In genomic region chr17:30419494-30419893, GRCm38 (mm10) we compare ENCODE assay signal across 20 mouse cellular contexts.
DNase-seq lines count a peak whose midpoint lies in the region; ATAC-seq lines count a peak whose summit lies in the region.
"Had no signal": no experiment of that assay in that cellular context is flagged by ENCODE, and none has a peak within 500 bp of the region (broad histone marks: within the 10 kb centered on the region; RNA-seq: fewer than 3 reads in every experiment).

No protein-coding gene starts in this region.

- ATAC-seq in midbrain, embryonic 13.5 days, result no peak
- ATAC-seq in midbrain, embryonic 16.5 days, result no peak
- ATAC-seq: forebrain, embryonic 13.5 days; inflammation-experienced regulatory T-cells, adult 6 months had no signal

- 62% methylated on average over 7 of the region's 7 CpGs for WGBS in midbrain, embryonic 13.5 days
- 55% methylated on average over 7 of the region's 7 CpGs for WGBS in midbrain, embryonic 16.5 days

- H3K4me1 ChIP-seq in midbrain, embryonic 13.5 days (replicated peaks), result peaks cover 19% of the 10 kb centered on the region
- H3K4me1 ChIP-seq in midbrain, embryonic 16.5 days (ENCODE audit: control insufficient read depth, insufficient read depth, low read length), result peaks cover 14% of the 10 kb centered on the region

- no peak overlapping the region for H3K4me3 ChIP-seq in midbrain, embryonic 13.5 days (replicated peaks)
- H3K4me3 ChIP-seq in midbrain, embryonic 16.5 days (ENCODE audit: low read depth, low read length), result no peak overlapping the region
- H3K4me3 ChIP-seq: embryonic facial prominence, embryonic 10.5 days; forebrain, embryonic 13.5 days; gastrocnemius, adult 2 months; heart, embryonic 13.5 days had no signal

- H3K9ac ChIP-seq in midbrain, embryonic 13.5 days (replicated peaks), result no peak overlapping the region
- no peak overlapping the region for H3K9ac ChIP-seq in midbrain, embryonic 16.5 days (ENCODE audit: low read depth, low read length)
- H3K9ac ChIP-seq: forebrain, embryonic 13.5 days; heart, embryonic 13.5 days; hindbrain, embryonic 14.5 days had no signal

- no peaks in the 10 kb centered on the region for H3K27me3 ChIP-seq in midbrain, embryonic 13.5 days
- no peaks in the 10 kb centered on the region for H3K27me3 ChIP-seq in midbrain, embryonic 16.5 days (ENCODE audit: control insufficient read depth, insufficient read depth, low read depth, low read length)
- H3K27me3 ChIP-seq: forebrain, embryonic 13.5 days; heart, embryonic 13.5 days had no signal

- H3K4me2 ChIP-seq in midbrain, embryonic 13.5 days (replicated peaks), result no peak overlapping the region
- no peak overlapping the region for H3K4me2 ChIP-seq in midbrain, embryonic 16.5 days (ENCODE audit: low read length)
- H3K4me2 ChIP-seq: forebrain, embryonic 13.5 days; heart, embryonic 13.5 days; hindbrain, embryonic 14.5 days had no signal

- no peaks in the 10 kb centered on the region for H3K9me3 ChIP-seq in midbrain, embryonic 13.5 days
- H3K9me3 ChIP-seq in midbrain, embryonic 16.5 days (replicated peaks; ENCODE audit: control insufficient read depth, low read length, poor library complexity, severe bottlenecking), result no peaks in the 10 kb centered on the region
- H3K9me3 ChIP-seq: embryonic facial prominence, embryonic 10.5 days; forebrain, embryonic 13.5 days; heart, embryonic 13.5 days had no signal

- H3K36me3 ChIP-seq in midbrain, embryonic 13.5 days, result no peaks in the 10 kb centered on the region
- no peaks in the 10 kb centered on the region for H3K36me3 ChIP-seq in midbrain, embryonic 16.5 days (ENCODE audit: control insufficient read depth, insufficient read depth, low read length)
- H3K36me3 ChIP-seq: embryonic facial prominence, embryonic 10.5 days; heart, embryonic 13.5 days had no signal

- H3K27ac ChIP-seq in midbrain, embryonic 13.5 days, result peak overlapping the region; percentile 35; the same call in 1 of the 2 replicates
- H3K27ac ChIP-seq in midbrain, embryonic 16.5 days (ENCODE audit: low read length), result no peak overlapping the region; the same call in 1 of the 2 replicates
- H3K27ac ChIP-seq: embryonic facial prominence, embryonic 10.5 days; forebrain, embryonic 13.5 days; gastrocnemius, adult 2 months; heart, embryonic 13.5 days had no signal

- DNase-seq in A20 (ENCODE audit: low read depth, low spot score), result peak; percentile 13
- peak; percentile 2 for DNase-seq in MEL-GATA-1-ER (ENCODE audit: extremely low read depth, low read depth)
- DNase-seq in thymus, postnatal 25 days, result peak; percentile 13
- no peak for DNase-seq in cerebellum, postnatal 14 days
- DNase-seq in gastrocnemius, postnatal 10 days, result no peak
- DNase-seq: adrenal gland, adult 2 months; adrenal gland, postnatal 25 days; cerebellum, adult 18-20 months; cerebellum, adult 9-11 months; gastrocnemius, adult 2 months; gastrocnemius, postnatal 36 days; heart, adult 11 months; heart, postnatal 36 days had no signal

Comparison
In these comparisons a context has a peak if more than half of its experiments do, and no peak if none do; other contexts are left out.
1. DNase-seq: peak in A20 (single experiment), MEL-GATA-1-ER (single experiment) and thymus, postnatal 25 days (single experiment); none in cerebellum, postnatal 14 days (0 of 2) and gastrocnemius, postnatal 10 days (single experiment).